Mouse (Mus musculus) lung, postnatal 4 days (tissue): Measurements from ENCODE around the gene 2210407C18Rik.

Experiments used
- DNase-seq, 2 experiments: peaks; one replicate each; pipeline ENCODE4 v3.0.0; 2021

2210407C18Rik gene

GRCm38 (mm10) chr11:58597837-58598236 is 18.0 kb downstream of the 2210407C18Rik start:
- no peak for DNase-seq

- DNase-seq: no peak
Observed at GRCm38 (mm10) chr11:58594814-58595213, 21.1 kb downstream of the 2210407C18Rik start, which contains the start of gene Olfr324. Gene Olfr324, plus strand, starts transcription at chr11:58595114.

- DNase-seq: no peak
Observed at GRCm38 (mm10) chr11:58588620-58589250, 27.1 kb downstream of the 2210407C18Rik start.

- peak in 1 of 2 experiments; percentile 34 for DNase-seq
Observed at GRCm38 (mm10) chr11:58587898-58588348, 28.0 kb downstream of the 2210407C18Rik start.

- no peak for DNase-seq
Observed at GRCm38 (mm10) chr11:58578636-58579035, 37.2 kb downstream of the 2210407C18Rik start.

GRCm38 (mm10) chr11:58577430-58577829 is 38.4 kb downstream of the 2210407C18Rik start, which contains the start of gene Olfr325:
Gene Olfr325, plus strand, starts transcription at chr11:58577730.
- no peak for DNase-seq

- DNase-seq: no peak
Observed at GRCm38 (mm10) chr11:58570405-58570804, 45.5 kb downstream of the 2210407C18Rik start, which contains the start of gene Olfr224. Gene Olfr224, minus strand, starts transcription at chr11:58570553.
